Mouse (Mus musculus): Measurements from ENCODE around the gene Cd48.
"Not testable (repeated sequence)": the region's sequence is repeated elsewhere in the genome, so short reads cannot be mapped to it uniquely, and the experiment has no call there.

Gene Cd48

GRCm38 (mm10) chr1:171681531-171682299 lies at the start of gene Cd48:
Gene Cd48, plus strand, starts transcription at chr1:171682009.
- no peak for DNase-seq

GRCm38 (mm10) chr1:171635696-171636095 lies 46.1 kb upstream of the Cd48 start:
- no peak for DNase-seq

- DNase-seq = no peak
These were observed 44.7 kb upstream of the Cd48 start for GRCm38 (mm10) chr1:171637101-171637500.

GRCm38 (mm10) chr1:171638686-171639085 lies 43.1 kb upstream of the Cd48 start:
- no peak for DNase-seq

GRCm38 (mm10) chr1:171640796-171641195 lies 41.0 kb upstream of the Cd48 start:
- DNase-seq = no peak

- peak; percentile 69 for DNase-seq
These were observed 38.2 kb upstream of the Cd48 start for GRCm38 (mm10) chr1:171643612-171644011.

- no peak for DNase-seq
These were observed 35.3 kb upstream of the Cd48 start for GRCm38 (mm10) chr1:171646429-171646940.

- no peak for DNase-seq
These were observed 34.1 kb upstream of the Cd48 start for GRCm38 (mm10) chr1:171647716-171648115.

- DNase-seq = no peak
These were observed 33.0 kb upstream of the Cd48 start for GRCm38 (mm10) chr1:171648840-171649239.

GRCm38 (mm10) chr1:171652734-171653133 lies 29.1 kb upstream of the Cd48 start, which contains the start of gene Slamf7:
Gene Slamf7, minus strand, starts transcription at chr1:171653035.
- no peak for DNase-seq

GRCm38 (mm10) chr1:171658561-171658991 lies 23.2 kb upstream of the Cd48 start:
- DNase-seq = no peak

GRCm38 (mm10) chr1:171660423-171660822 lies 21.4 kb upstream of the Cd48 start:
- DNase-seq = no peak

GRCm38 (mm10) chr1:171661482-171661881 lies 20.3 kb upstream of the Cd48 start:
- DNase-seq = no peak

- no peak for DNase-seq
These were observed 18.1 kb upstream of the Cd48 start for GRCm38 (mm10) chr1:171663757-171664156.

- DNase-seq = no peak
These were observed 15.5 kb upstream of the Cd48 start for GRCm38 (mm10) chr1:171666350-171666749.

GRCm38 (mm10) chr1:171667160-171667559 lies 14.6 kb upstream of the Cd48 start:
- no peak for DNase-seq

GRCm38 (mm10) chr1:171672451-171672850 lies 9.4 kb upstream of the Cd48 start:
- DNase-seq = not testable (repeated sequence)

- no peak for DNase-seq
These were observed 8.8 kb upstream of the Cd48 start for GRCm38 (mm10) chr1:171672854-171673475.

GRCm38 (mm10) chr1:171674467-171674866 lies 7.3 kb upstream of the Cd48 start:
- DNase-seq = peak; percentile 7

- DNase-seq = peak; percentile 12
These were observed 4.1 kb upstream of the Cd48 start for GRCm38 (mm10) chr1:171677721-171678120.

- DNase-seq = peak; percentile 10
These were observed 800 bp upstream of the Cd48 start for GRCm38 (mm10) chr1:171681009-171681408.

GRCm38 (mm10) chr1:171684923-171685322 lies 3.1 kb downstream of the Cd48 start:
- DNase-seq = no peak

GRCm38 (mm10) chr1:171687320-171687719 lies 5.5 kb downstream of the Cd48 start:
- DNase-seq = no peak

- no peak for DNase-seq
These were observed 12.1 kb downstream of the Cd48 start for GRCm38 (mm10) chr1:171693918-171694317.

Measured in liver (tissue).